Mouse (Mus musculus) hematopoietic stem cell, adult 5-6 weeks (primary cell): ENCODE results near the gene Brd1. TPM values are rescaled to one million over a fixed set of nuclear protein-coding genes. Genes with fewer than 3 reads are reported as not detected.
"Not testable (repeated sequence)": the region's sequence is repeated elsewhere in the genome, so short reads cannot be mapped to it uniquely, and the experiment has no call there.

ENCODE experiments used
- ATAC-seq, 2 experiments: fragments of 125-278 bp in 1 of 2; replicated peaks in 1 of 2; 2 replicates each; pipeline ENCODE4 v1.8.0; 2016 to 2017; ENCODE audit warnings: inconsistent platforms in 2 of 2, mild to moderate bottlenecking in 2 of 2, moderate number of reproducible peaks in 2 of 2, low read depth in 1 of 2, moderate TSS enrichment in 1 of 2; ENCODE audit not compliant: low FRiP score in 2 of 2, poor library complexity in 2 of 2, severe bottlenecking in 2 of 2, insufficient read depth in 1 of 2, low TSS enrichment in 1 of 2
- total RNA-seq: library from RNA; stranded (forward); fragments of 172-1452, 232-1000 nt; gene quantifications from 2 replicates; pipeline ENCODE4 v1.2.3, GENCODE M21; 2017

The Brd1 gene
- total RNA-seq, 1 experiment from 2014 or later: 72.2 TPM

- no peak for ATAC-seq
Measured at GRCm38 (mm10) chr15:88736166-88736565, 2.1 kb upstream of the Brd1 start.

GRCm38 (mm10) chr15:88733041-88733751 lies 837 bp downstream of the Brd1 start:
- peak in 1 of 2 experiments; percentile 37; a peak in 2 of 4 replicates for ATAC-seq

GRCm38 (mm10) chr15:88732405-88733020 lies 1.5 kb downstream of the Brd1 start:
- ATAC-seq: peak; percentile 38 to 58; a peak in 2 of 4 replicates

- no peak for ATAC-seq
Measured at GRCm38 (mm10) chr15:88730717-88731116, 3.3 kb downstream of the Brd1 start.

- ATAC-seq: no peak
Measured at GRCm38 (mm10) chr15:88727204-88727603, 6.8 kb downstream of the Brd1 start.

- ATAC-seq: no peak
Measured at GRCm38 (mm10) chr15:88725036-88725435, 9.0 kb downstream of the Brd1 start.

- ATAC-seq: no peak
Measured at GRCm38 (mm10) chr15:88724311-88724710, 9.7 kb downstream of the Brd1 start.

GRCm38 (mm10) chr15:88723205-88723604 lies 10.8 kb downstream of the Brd1 start:
- no peak for ATAC-seq

GRCm38 (mm10) chr15:88717239-88717638 lies 16.8 kb downstream of the Brd1 start:
- no peak for ATAC-seq

- ATAC-seq: peak in 1 of 2 experiments; percentile 34; a peak in 3 of 4 replicates
Measured at GRCm38 (mm10) chr15:88716350-88716749, 17.7 kb downstream of the Brd1 start.

GRCm38 (mm10) chr15:88714021-88714589 lies 19.9 kb downstream of the Brd1 start:
- ATAC-seq: no peak

- no peak for ATAC-seq
Measured at GRCm38 (mm10) chr15:88712501-88712900, 21.5 kb downstream of the Brd1 start.

- no peak for ATAC-seq
Measured at GRCm38 (mm10) chr15:88709878-88710277, 24.2 kb downstream of the Brd1 start.

- no peak for ATAC-seq
Measured at GRCm38 (mm10) chr15:88708657-88709511, 25.1 kb downstream of the Brd1 start.

GRCm38 (mm10) chr15:88708204-88708603 lies 25.8 kb downstream of the Brd1 start:
- no peak for ATAC-seq

- not testable (repeated sequence) for ATAC-seq
Measured at GRCm38 (mm10) chr15:88706987-88707386, 27.0 kb downstream of the Brd1 start.

- ATAC-seq: no peak
Measured at GRCm38 (mm10) chr15:88706320-88706719, 27.7 kb downstream of the Brd1 start.

- no peak for ATAC-seq
Measured at GRCm38 (mm10) chr15:88704284-88704683, 29.7 kb downstream of the Brd1 start.
